In genomic region chr7:19628192-19628535, GRCm38 (mm10) we compare ENCODE assay signal across 8 mouse cellular contexts. TPM values are rescaled to one million over a fixed set of nuclear protein-coding genes. Genes with fewer than 3 reads are reported as not detected.
DNase-seq lines count a peak whose midpoint lies in the region; ATAC-seq and TF ChIP-seq lines count a peak whose summit lies in the region.

No protein-coding gene starts in this region.

- H3K27me3 ChIP-seq in lung, embryonic 14.5 days (ENCODE audit: insufficient read depth, low read length): no peaks in the 10 kb centered on the region
- H3K27me3 ChIP-seq in embryonic facial prominence, embryonic 15.5 days: no peaks in the 10 kb centered on the region
- H3K27me3 ChIP-seq in intestine, embryonic 15.5 days (replicated peaks): no peaks in the 10 kb centered on the region
- H3K27me3 ChIP-seq in neural tube, embryonic 12.5 days (replicated peaks): no peaks in the 10 kb centered on the region

- ATAC-seq in lung, embryonic 14.5 days (ENCODE audit: insufficient read depth): no peak
- no peak for ATAC-seq in embryonic facial prominence, embryonic 15.5 days (ENCODE audit: insufficient number of reproducible peaks, low FRiP score, low TSS enrichment, low read depth)
- no peak for ATAC-seq in intestine, embryonic 15.5 days
- ATAC-seq in neural tube, embryonic 12.5 days (ENCODE audit: low FRiP score, low read depth): no peak

- H3K4me3 ChIP-seq in lung, embryonic 14.5 days (ENCODE audit: low read depth, low read length): peak overlapping the region; percentile 72
- H3K4me3 ChIP-seq in embryonic facial prominence, embryonic 15.5 days (replicated peaks): peak overlapping the region; percentile 71
- peak overlapping the region; percentile 82 for H3K4me3 ChIP-seq in intestine, embryonic 15.5 days (replicated peaks)
- H3K4me3 ChIP-seq in neural tube, embryonic 12.5 days: peak overlapping the region; percentile 76

- H3K27ac ChIP-seq in lung, embryonic 14.5 days (ENCODE audit: low read depth): peak overlapping the region; percentile 92
- H3K27ac ChIP-seq in embryonic facial prominence, embryonic 15.5 days (replicated peaks): peak overlapping the region; percentile 88
- peak overlapping the region; percentile 86 for H3K27ac ChIP-seq in intestine, embryonic 15.5 days
- no peak overlapping the region for H3K27ac ChIP-seq in neural tube, embryonic 12.5 days

- peaks cover 14% of the 10 kb centered on the region for H3K36me3 ChIP-seq in lung, embryonic 14.5 days (ENCODE audit: insufficient read depth)
- H3K36me3 ChIP-seq in embryonic facial prominence, embryonic 15.5 days: peaks cover 17% of the 10 kb centered on the region
- H3K36me3 ChIP-seq in intestine, embryonic 15.5 days: peaks cover 3% of the 10 kb centered on the region; the same call in 1 of the 2 replicates
- peaks cover 13% of the 10 kb centered on the region for H3K36me3 ChIP-seq in neural tube, embryonic 12.5 days

- TF ChIP-seq CTCF in lung, embryonic 14.5 days (IDR thresholded peaks at IDR 0.05; ENCODE audit: low read depth): no peak

- 16% methylated on average over 17 of the region's 17 CpGs for WGBS in lung, embryonic 14.5 days
- 15% methylated on average over 17 of the region's 17 CpGs for WGBS in embryonic facial prominence, embryonic 15.5 days
- 12% methylated on average over 17 of the region's 17 CpGs for WGBS in intestine, embryonic 15.5 days
- WGBS in neural tube, embryonic 12.5 days: 16% methylated on average over 17 of the region's 17 CpGs

- H3K4me1 ChIP-seq in lung, embryonic 14.5 days (ENCODE audit: insufficient read depth): no peaks in the 10 kb centered on the region
- H3K4me1 ChIP-seq in embryonic facial prominence, embryonic 15.5 days: peaks cover 5% of the 10 kb centered on the region; the same call in 1 of the 2 replicates
- peaks cover 7% of the 10 kb centered on the region; the same call in 1 of the 2 replicates for H3K4me1 ChIP-seq in intestine, embryonic 15.5 days (replicated peaks)
- H3K4me1 ChIP-seq in neural tube, embryonic 12.5 days: no peaks in the 10 kb centered on the region; the same call in 1 of the 2 replicates

- DNase-seq in lung, embryonic 14.5 days: no peak
- no peak for DNase-seq in lung, adult 18-20 months
- DNase-seq in c-Kit-positive CD71-positive TER-119-positive erythroid progenitor cells, embryonic 14.5 days (ENCODE audit: low spot score): no peak
- DNase-seq in spleen, adult 12 weeks (ENCODE audit: low spot score): no peak
- DNase-seq in ovary, postnatal 14 days (ENCODE audit: low spot score): no peak

- no peaks in the 10 kb centered on the region for H3K9me3 ChIP-seq in lung, embryonic 14.5 days (ENCODE audit: low read depth, low read length)
- H3K9me3 ChIP-seq in embryonic facial prominence, embryonic 15.5 days (replicated peaks): no peaks in the 10 kb centered on the region
- no peaks in the 10 kb centered on the region for H3K9me3 ChIP-seq in intestine, embryonic 15.5 days
- no peaks in the 10 kb centered on the region for H3K9me3 ChIP-seq in neural tube, embryonic 12.5 days

- no peak overlapping the region for H3K9ac ChIP-seq in lung, embryonic 14.5 days
- no peak overlapping the region for H3K9ac ChIP-seq in embryonic facial prominence, embryonic 15.5 days
- no peak overlapping the region for H3K9ac ChIP-seq in intestine, embryonic 15.5 days
- no peak overlapping the region for H3K9ac ChIP-seq in neural tube, embryonic 12.5 days

- peak overlapping the region; percentile 96 for H3K4me2 ChIP-seq in lung, embryonic 14.5 days
- H3K4me2 ChIP-seq in embryonic facial prominence, embryonic 15.5 days (replicated peaks): peak overlapping the region; percentile 96
- H3K4me2 ChIP-seq in intestine, embryonic 15.5 days (replicated peaks): peak overlapping the region; percentile 92
- H3K4me2 ChIP-seq in neural tube, embryonic 12.5 days (replicated peaks): peak overlapping the region; percentile 97

RNA-seq across cellular contexts. Expression of gene Relb, which starts 1.1 kb away (rescaled TPM):
- polyA plus RNA-seq in lung, embryonic 14.5 days (2014; fragmentation: Nextera tagmentation; extraction: Ambion mirVana): 7.3 TPM in 2 replicates
- polyA plus RNA-seq in embryonic facial prominence, embryonic 15.5 days (2015; fragmentation: Nextera tagmentation; extraction: Ambion mirVana): 14.0 and 15.8 TPM in 2 replicates
- 8.0 and 8.6 TPM in 2 replicates for polyA plus RNA-seq in intestine, embryonic 15.5 days (2015; fragmentation: Nextera tagmentation; extraction: Ambion mirVana)
- 4.9 and 5.8 TPM in 2 replicates for polyA plus RNA-seq in neural tube, embryonic 12.5 days (2016; fragmentation: Nextera tagmentation; extraction: Ambion mirVana)

RNA-seq across cellular contexts. Expression of gene Clasrp, which starts 23.9 kb away (rescaled TPM):
- 46.9 and 51.5 TPM in 2 replicates for polyA plus RNA-seq in lung, embryonic 14.5 days (2014; fragmentation: Nextera tagmentation; extraction: Ambion mirVana)
- 58.3 and 66.1 TPM in 2 replicates for polyA plus RNA-seq in embryonic facial prominence, embryonic 15.5 days (2015; fragmentation: Nextera tagmentation; extraction: Ambion mirVana)
- 34.2 and 38.3 TPM in 2 replicates for polyA plus RNA-seq in intestine, embryonic 15.5 days (2015; fragmentation: Nextera tagmentation; extraction: Ambion mirVana)
- 70.1 and 79.0 TPM in 2 replicates for polyA plus RNA-seq in neural tube, embryonic 12.5 days (2016; fragmentation: Nextera tagmentation; extraction: Ambion mirVana)

RNA-seq across cellular contexts. Expression of gene Clptm1, which starts 36.7 kb away (rescaled TPM):
- polyA plus RNA-seq in lung, embryonic 14.5 days (2014; fragmentation: Nextera tagmentation; extraction: Ambion mirVana): 95.0 and 96.0 TPM in 2 replicates
- 78.0 and 89.1 TPM in 2 replicates for polyA plus RNA-seq in embryonic facial prominence, embryonic 15.5 days (2015; fragmentation: Nextera tagmentation; extraction: Ambion mirVana)
- polyA plus RNA-seq in intestine, embryonic 15.5 days (2015; fragmentation: Nextera tagmentation; extraction: Ambion mirVana): 77.2 and 85.6 TPM in 2 replicates
- 104 and 112 TPM in 2 replicates for polyA plus RNA-seq in neural tube, embryonic 12.5 days (2016; fragmentation: Nextera tagmentation; extraction: Ambion mirVana)

RNA-seq across cellular contexts. Expression of gene Apoc2, which starts 49.6 kb away (rescaled TPM):
- polyA plus RNA-seq in lung, embryonic 14.5 days (2014; fragmentation: Nextera tagmentation; extraction: Ambion mirVana): 2.5 and 3.4 TPM in 2 replicates
- polyA plus RNA-seq in embryonic facial prominence, embryonic 15.5 days (2015; fragmentation: Nextera tagmentation; extraction: Ambion mirVana): 0.67 and 1.3 TPM in 2 replicates
- 164 and 258 TPM in 2 replicates for polyA plus RNA-seq in intestine, embryonic 15.5 days (2015; fragmentation: Nextera tagmentation; extraction: Ambion mirVana)
- 1.0 and 1.7 TPM in 2 replicates for polyA plus RNA-seq in neural tube, embryonic 12.5 days (2016; fragmentation: Nextera tagmentation; extraction: Ambion mirVana)

RNA-seq across cellular contexts. Expression of gene Gemin7, which starts 50.8 kb away (rescaled TPM):
- polyA plus RNA-seq in lung, embryonic 14.5 days (2014; fragmentation: Nextera tagmentation; extraction: Ambion mirVana): 180 and 183 TPM in 2 replicates
- polyA plus RNA-seq in embryonic facial prominence, embryonic 15.5 days (2015; fragmentation: Nextera tagmentation; extraction: Ambion mirVana): 149 and 162 TPM in 2 replicates
- polyA plus RNA-seq in intestine, embryonic 15.5 days (2015; fragmentation: Nextera tagmentation; extraction: Ambion mirVana): 131 and 140 TPM in 2 replicates
- 140 and 145 TPM in 2 replicates for polyA plus RNA-seq in neural tube, embryonic 12.5 days (2016; fragmentation: Nextera tagmentation; extraction: Ambion mirVana)
